Mouse (Mus musculus): ENCODE results near the gene Ccl25. TPM values are rescaled to one million over a fixed set of nuclear protein-coding genes. Genes with fewer than 3 reads are reported as not detected.

The Ccl25 gene
- polyA plus RNA-seq, 2 experiments, result 4.0 to 4.2 TPM

GRCm38 (mm10) chr8:4297822-4298221 is 27.2 kb upstream of the Ccl25 start:
- no peak for DNase-seq (ENCODE audit: low read depth in 3 of 3, low spot score in 3 of 3)
- WGBS (ENCODE audit: insufficient replicate concordance), result 56% methylated on average over 4 of the region's 4 CpGs
- Histone ChIP-seq H3K4me1 (replicated peaks; ENCODE audit: control insufficient read depth in 2 of 2, insufficient read depth in 2 of 2, low read length in 1 of 2) (no peaks in the 10 kb centered on the region), H3K27ac (no peak overlapping the region), H3K9me3 (ENCODE audit: control insufficient read depth, low read length) (no peaks in the 10 kb centered on the region), H3K4me2 (ENCODE audit: low read depth) (no peak overlapping the region), H3K4me3 (ENCODE audit: insufficient read depth in 1 of 2, low read depth in 2 of 2, low read length in 2 of 2) (no peak overlapping the region), H3K36me3 (replicated peaks; ENCODE audit: control insufficient read depth, insufficient read depth, low read depth) (peaks cover 70% of the 10 kb centered on the region), H3K27me3 (ENCODE audit: control insufficient read depth, insufficient read depth, low read length) (no peaks in the 10 kb centered on the region), H3K9ac (replicated peaks) (no peak overlapping the region)
- no peak for TF ChIP-seq CTCF (IDR thresholded peaks at IDR 0.05; ENCODE audit: low read depth)
- no peak for TF ChIP-seq EP300 (IDR thresholded peaks at IDR 0.05; ENCODE audit: low read depth)
- no peak for ATAC-seq (ENCODE audit: insufficient read depth)

- Histone ChIP-seq H3K27ac (peak overlapping the region; percentile 14; the same call in 1 of the 2 replicates), H3K4me3 (ENCODE audit: insufficient read depth in 1 of 2, low read depth in 2 of 2, low read length in 2 of 2) (no peak overlapping the region), H3K9me3 (ENCODE audit: control insufficient read depth, low read length) (no peaks in the 10 kb centered on the region), H3K36me3 (replicated peaks; ENCODE audit: control insufficient read depth, insufficient read depth, low read depth) (peaks cover 68% of the 10 kb centered on the region), H3K9ac (replicated peaks) (no peak overlapping the region), H3K27me3 (ENCODE audit: control insufficient read depth, insufficient read depth, low read length) (no peaks in the 10 kb centered on the region), H3K4me2 (ENCODE audit: low read depth) (peak overlapping the region; percentile 15; the same call in 1 of the 2 replicates), H3K4me1 (replicated peaks; ENCODE audit: control insufficient read depth in 2 of 2, insufficient read depth in 2 of 2, low read length in 1 of 2) (peaks cover 4 to 10% of the 10 kb centered on the region in 2 experiments)
- DNase-seq (ENCODE audit: low read depth in 3 of 3, low spot score in 3 of 3), result peak in 2 of 3 experiments; percentile 47 to 49
- TF ChIP-seq EP300 (IDR thresholded peaks at IDR 0.05; ENCODE audit: low read depth), result peak; percentile 61
- TF ChIP-seq CTCF (IDR thresholded peaks at IDR 0.05; ENCODE audit: low read depth), result no peak
- WGBS (ENCODE audit: insufficient replicate concordance), result 14% methylated on average over 3 of the region's 3 CpGs
- peak; percentile 91 for ATAC-seq (ENCODE audit: insufficient read depth)
Measured at GRCm38 (mm10) chr8:4304124-4304547, 20.9 kb upstream of the Ccl25 start.

- H3K4me3 ChIP-seq (ENCODE audit: insufficient read depth in 1 of 2, low read depth in 2 of 2, low read length in 2 of 2), result no peak overlapping the region
- no peak overlapping the region for H3K27ac ChIP-seq
- H3K4me1 ChIP-seq (replicated peaks; ENCODE audit: control insufficient read depth in 2 of 2, insufficient read depth in 2 of 2, low read length in 1 of 2), result peaks cover 4 to 10% of the 10 kb centered on the region in 2 experiments
- DNase-seq (ENCODE audit: low read depth in 3 of 3, low spot score in 3 of 3) (no peak), ATAC-seq (ENCODE audit: insufficient read depth) (no peak)
- TF ChIP-seq EP300 (IDR thresholded peaks at IDR 0.05; ENCODE audit: low read depth) (no peak), CTCF (IDR thresholded peaks at IDR 0.05; ENCODE audit: low read depth) (no peak)
- H3K9me3 ChIP-seq (ENCODE audit: control insufficient read depth, low read length), result no peaks in the 10 kb centered on the region
- H3K27me3 ChIP-seq (ENCODE audit: control insufficient read depth, insufficient read depth, low read length), result no peaks in the 10 kb centered on the region
- H3K9ac ChIP-seq (replicated peaks), result no peak overlapping the region
- H3K4me2 ChIP-seq (ENCODE audit: low read depth), result no peak overlapping the region
- H3K36me3 ChIP-seq (replicated peaks; ENCODE audit: control insufficient read depth, insufficient read depth, low read depth), result peaks cover 69% of the 10 kb centered on the region
- 47% methylated on average over 2 of the region's 2 CpGs for WGBS (ENCODE audit: insufficient replicate concordance)
Measured at GRCm38 (mm10) chr8:4305838-4306237, 19.2 kb upstream of the Ccl25 start.

- no peak overlapping the region for H3K9ac ChIP-seq (replicated peaks)
- H3K27me3 ChIP-seq (ENCODE audit: control insufficient read depth, insufficient read depth, low read length), result no peaks in the 10 kb centered on the region
- H3K9me3 ChIP-seq (ENCODE audit: control insufficient read depth, low read length), result no peaks in the 10 kb centered on the region
- no peak overlapping the region for H3K27ac ChIP-seq
- ATAC-seq (ENCODE audit: insufficient read depth) (no peak), DNase-seq (ENCODE audit: low read depth in 3 of 3, low spot score in 3 of 3) (no peak)
- peaks cover 37% of the 10 kb centered on the region for H3K36me3 ChIP-seq (replicated peaks; ENCODE audit: control insufficient read depth, insufficient read depth, low read depth)
- no peak overlapping the region for H3K4me2 ChIP-seq (ENCODE audit: low read depth)
- H3K4me3 ChIP-seq (ENCODE audit: insufficient read depth in 1 of 2, low read depth in 2 of 2, low read length in 2 of 2), result no peak overlapping the region
- TF ChIP-seq CTCF (IDR thresholded peaks at IDR 0.05; ENCODE audit: low read depth) (no peak), EP300 (IDR thresholded peaks at IDR 0.05; ENCODE audit: low read depth) (no peak)
- H3K4me1 ChIP-seq (replicated peaks; ENCODE audit: control insufficient read depth in 2 of 2, insufficient read depth in 2 of 2, low read length in 1 of 2), result peaks cover 4 to 6% of the 10 kb centered on the region in 2 experiments; a peak in 3 of 4 replicates
Measured at GRCm38 (mm10) chr8:4312104-4312503, 12.9 kb upstream of the Ccl25 start.

- Histone ChIP-seq H3K4me1 (replicated peaks; ENCODE audit: control insufficient read depth in 2 of 2, insufficient read depth in 2 of 2, low read length in 1 of 2) (peaks cover 4 to 6% of the 10 kb centered on the region in 2 experiments), H3K9me3 (ENCODE audit: control insufficient read depth, low read length) (no peaks in the 10 kb centered on the region), H3K36me3 (replicated peaks; ENCODE audit: control insufficient read depth, insufficient read depth, low read depth) (peaks cover 34% of the 10 kb centered on the region), H3K27ac (no peak overlapping the region), H3K9ac (replicated peaks) (no peak overlapping the region), H3K4me2 (ENCODE audit: low read depth) (no peak overlapping the region), H3K27me3 (ENCODE audit: control insufficient read depth, insufficient read depth, low read length) (no peaks in the 10 kb centered on the region), H3K4me3 (ENCODE audit: insufficient read depth in 1 of 2, low read depth in 2 of 2, low read length in 2 of 2) (no peak overlapping the region)
- no peak for DNase-seq (ENCODE audit: low read depth in 3 of 3, low spot score in 3 of 3)
- TF ChIP-seq EP300 (IDR thresholded peaks at IDR 0.05; ENCODE audit: low read depth), result no peak
- TF ChIP-seq CTCF (IDR thresholded peaks at IDR 0.05; ENCODE audit: low read depth), result no peak
- 71% methylated on average over 3 of the region's 3 CpGs for WGBS (ENCODE audit: insufficient replicate concordance)
- no peak for ATAC-seq (ENCODE audit: insufficient read depth)
Measured at GRCm38 (mm10) chr8:4313254-4314124, 11.5 kb upstream of the Ccl25 start.
